Mouse (Mus musculus) MEL (cell line): ENCODE measurements around the gene Palld. TPM values are rescaled to one million over a fixed set of nuclear protein-coding genes. Genes with fewer than 3 reads are reported as not detected.

Experiments used
- DNase-seq: peaks from one replicate; pipeline ENCODE4 v3.0.0; 2011; ENCODE audit warnings: low read depth, low spot score
- H3K27ac ChIP-seq: 2 replicates; pipeline ENCODE4 v1.5.1; 2012; ENCODE audit warnings: low read depth, mild to moderate bottlenecking, control low read depth, low read length, moderate library complexity; ENCODE audit not compliant: control insufficient read depth
- H3K27me3 ChIP-seq, 2 experiments: fragments of 150-350 bp in 1 of 2; sonication (generic) in 1 of 2; 2 replicates each; pipeline ENCODE4 v1.6.1; 2012; ENCODE audit warnings: low read length in 2 of 2, mild to moderate bottlenecking in 2 of 2, improper control_type of control experiment in 1 of 2, moderate library complexity in 1 of 2; ENCODE audit not compliant: insufficient read depth in 2 of 2, control insufficient read depth in 1 of 2
- H3K36me3 ChIP-seq, 2 experiments: 2 replicates each; pipeline ENCODE4 v1.6.1; 2012 to 2014; ENCODE audit warnings: low read length in 2 of 2, improper control_type of control experiment in 1 of 2, inconsistent platforms in 1 of 2, mild to moderate bottlenecking in 1 of 2; ENCODE audit not compliant: insufficient read depth in 2 of 2, control insufficient read depth in 1 of 2
- H3K4me1 ChIP-seq, 2 experiments: fragments of 150-350 bp in 1 of 2; sonication (generic) in 1 of 2; 2 replicates each; pipeline ENCODE4 v1.6.1; 2012; ENCODE audit warnings: low read length in 2 of 2, improper control_type of control experiment in 1 of 2, mild to moderate bottlenecking in 1 of 2; ENCODE audit not compliant: insufficient read depth in 2 of 2, control insufficient read depth in 1 of 2
- H3K4me3 ChIP-seq, 2 experiments: fragments of 150-350 bp in 1 of 2; sonication (generic) in 1 of 2; 2 replicates each; pipeline ENCODE4 v1.5.1; 2012; ENCODE audit warnings: low read depth in 2 of 2, low read length in 2 of 2, mild to moderate bottlenecking in 2 of 2, moderate library complexity in 2 of 2, control low read depth in 1 of 2, improper control_type of control experiment in 1 of 2; ENCODE audit not compliant: control insufficient read depth in 1 of 2, insufficient read depth in 1 of 2
- H3K79me2 ChIP-seq: 2 replicates; pipeline ENCODE4 v1.6.1; 2012; ENCODE audit warnings: mild to moderate bottlenecking, low read length, moderate library complexity; ENCODE audit not compliant: control insufficient read depth, poor library complexity, insufficient read depth
- H3K9ac ChIP-seq: 2 replicates; pipeline ENCODE4 v1.6.1; 2012; ENCODE audit warnings: low read depth, mild to moderate bottlenecking, control low read depth, low read length, moderate library complexity; ENCODE audit not compliant: control insufficient read depth, poor library complexity, severe bottlenecking
- H3K9me3 ChIP-seq: fragments of 150-350 bp; sonication (generic); replicated peaks from 2 replicates; pipeline ENCODE4 v1.6.1; 2012; ENCODE audit warnings: mild to moderate bottlenecking, low read length, improper control_type of control experiment, moderate library complexity; ENCODE audit not compliant: insufficient read depth
- CHD2 ChIP-seq: IDR thresholded peaks from 2 replicates; pipeline ENCODE4 v1.6.1; 2011; ENCODE audit warnings: low read length, improper control_type of control experiment
- E2F4 ChIP-seq: IDR thresholded peaks from 2 replicates; pipeline ENCODE4 v1.6.1; 2011; ENCODE audit warnings: low read depth, low read length, improper control_type of control experiment, borderline replicate concordance
- ETS1 ChIP-seq: IDR thresholded peaks from 2 replicates; pipeline ENCODE4 v1.6.1; 2012; ENCODE audit warnings: low read depth, mild to moderate bottlenecking, inconsistent platforms, low read length, improper control_type of control experiment, moderate library complexity
- GABPA ChIP-seq: IDR thresholded peaks from 2 replicates; pipeline ENCODE4 v1.6.1; 2012; ENCODE audit warnings: low read depth, mild to moderate bottlenecking, inconsistent platforms, low read length, improper control_type of control experiment, moderate library complexity
- GATA1 ChIP-seq: IDR thresholded peaks from 2 replicates; pipeline ENCODE4 v1.6.1; 2011; ENCODE audit warnings: low read depth, low read length, improper control_type of control experiment
- JUND ChIP-seq: IDR thresholded peaks from 2 replicates; pipeline ENCODE4 v1.6.1; 2011; ENCODE audit warnings: low read depth, mild to moderate bottlenecking, improper control_type of control experiment, low read length
- MAFK ChIP-seq: IDR thresholded peaks from 2 replicates; pipeline ENCODE4 v1.6.1; 2011; ENCODE audit warnings: low read depth, mild to moderate bottlenecking, low read length, improper control_type of control experiment, borderline replicate concordance
- MAX ChIP-seq: IDR thresholded peaks from 2 replicates; pipeline ENCODE4 v1.6.1; 2011; ENCODE audit warnings: low read length, improper control_type of control experiment
- MAZ ChIP-seq: IDR thresholded peaks from 2 replicates; pipeline ENCODE4 v1.6.1; 2012; ENCODE audit warnings: low read depth, mild to moderate bottlenecking, inconsistent platforms, low read length, improper control_type of control experiment
- MEF2A ChIP-seq: IDR thresholded peaks from 2 replicates; pipeline ENCODE4 v1.6.1; 2014; ENCODE audit warnings: low read depth, mild to moderate bottlenecking, inconsistent platforms, low read length, improper control_type of control experiment; ENCODE audit not compliant: poor library complexity, insufficient replicate concordance, severe bottlenecking; ENCODE audit errors: extremely low read depth
- MXI1 ChIP-seq: IDR thresholded peaks from 2 replicates; pipeline ENCODE4 v1.6.1; 2011; ENCODE audit warnings: mild to moderate bottlenecking, low read depth, low read length, improper control_type of control experiment
- MYB ChIP-seq: IDR thresholded peaks from 2 replicates; pipeline ENCODE4 v1.6.1; 2011; ENCODE audit warnings: mild to moderate bottlenecking, low read depth, low read length, improper control_type of control experiment
- MYC ChIP-seq: IDR thresholded peaks from 2 replicates; pipeline ENCODE4 v1.6.1; 2011; ENCODE audit warnings: low read depth, mild to moderate bottlenecking, low read length, improper control_type of control experiment, moderate library complexity
- NELFE ChIP-seq: IDR thresholded peaks from 2 replicates; pipeline ENCODE4 v1.6.1; 2011; ENCODE audit warnings: low read depth, low read length, improper control_type of control experiment
- NRF1 ChIP-seq: IDR thresholded peaks from 2 replicates; pipeline ENCODE4 v1.6.1; 2014; ENCODE audit warnings: low read depth, mild to moderate bottlenecking, inconsistent platforms, low read length, improper control_type of control experiment, moderate library complexity; ENCODE audit not compliant: poor library complexity, insufficient read depth, severe bottlenecking
- RAD21 ChIP-seq: IDR thresholded peaks from 2 replicates; pipeline ENCODE4 v1.6.1; 2011; ENCODE audit warnings: mild to moderate bottlenecking, low read depth, low read length, improper control_type of control experiment
- SIN3A ChIP-seq: IDR thresholded peaks from 2 replicates; pipeline ENCODE4 v1.6.1; 2012; ENCODE audit warnings: low read length, improper control_type of control experiment, inconsistent platforms
- SMC3 ChIP-seq: IDR thresholded peaks from 2 replicates; pipeline ENCODE4 v1.6.1; 2011; ENCODE audit warnings: low read depth, low read length, improper control_type of control experiment
- TAL1 ChIP-seq: IDR thresholded peaks from 2 replicates; pipeline ENCODE4 v1.6.1; 2012; ENCODE audit warnings: mild to moderate bottlenecking, inconsistent platforms, low read length, moderate library complexity, mixed read lengths
- UBTF ChIP-seq: IDR thresholded peaks from 2 replicates; pipeline ENCODE4 v1.6.1; 2012; ENCODE audit warnings: low read depth, mild to moderate bottlenecking, inconsistent platforms, low read length, improper control_type of control experiment, moderate library complexity, borderline replicate concordance; ENCODE audit not compliant: insufficient read depth
- USF1 ChIP-seq: IDR thresholded peaks from 2 replicates; pipeline ENCODE4 v1.6.1; 2014; ENCODE audit warnings: low read depth, mild to moderate bottlenecking, inconsistent platforms, low read length, improper control_type of control experiment, moderate library complexity
- ZC3H11A ChIP-seq: IDR thresholded peaks from 2 replicates; pipeline ENCODE4 v1.6.1; 2012; ENCODE audit warnings: low read depth, mild to moderate bottlenecking, inconsistent platforms, low read length, improper control_type of control experiment
- ZMIZ1 ChIP-seq: IDR thresholded peaks from 2 replicates; pipeline ENCODE4 v1.6.1; 2012; ENCODE audit warnings: low read depth, mild to moderate bottlenecking, inconsistent platforms, low read length, improper control_type of control experiment, moderate library complexity
- polyA plus RNA-seq, 2 experiments: library from polyadenylated mRNA; stranded (reverse) in 1 of 2; unstranded in 1 of 2; fragments of >175 nt in 1 of 2; fragments of >200 nt in 1 of 2; gene quantifications; 2 replicates each; pipeline versions ENCODE4 v1.2.1 to v1.2.4; 2012; ENCODE audit warnings: low replicate concordance in 2 of 2, low read depth in 1 of 2; ENCODE audit not compliant: insufficient read length in 2 of 2, insufficient read depth in 1 of 2, missing spikeins in 1 of 2
- total RNA-seq: library from RNA; depleted of rRNA; stranded (reverse); fragments of 300-350 nt; gene quantifications from 2 replicates; pipeline ENCODE4 v1.2.3, GENCODE M21; 2012

Palld gene
- total and polyA plus RNA-seq, 3 experiments = 0.23 to 1.9 TPM; not detected in 1

GRCm38 (mm10) chr8:61913957-61914356, 11.5 kb upstream of the Palld start:
- H3K9ac ChIP-seq = no peak overlapping the region
- TF ChIP-seq MAZ (no peak), UBTF (no peak), ZC3H11A (no peak), NELFE (no peak), USF1 (no peak), MEF2A (no peak), E2F4 (no peak), MYC (no peak), GABPA (no peak), ETS1 (no peak), MAFK (no peak), SMC3 (no peak), NRF1 (no peak)
- H3K27me3 ChIP-seq = no peaks in the 10 kb centered on the region; a peak in 1 of 4 replicates
- H3K79me2 ChIP-seq = no peaks in the 10 kb centered on the region
- H3K4me1 ChIP-seq = no peaks in the 10 kb centered on the region
- no peaks in the 10 kb centered on the region for H3K36me3 ChIP-seq
- no peak overlapping the region for H3K4me3 ChIP-seq
- H3K27ac ChIP-seq = no peak overlapping the region
- DNase-seq = no peak
- no peaks in the 10 kb centered on the region for H3K9me3 ChIP-seq

GRCm38 (mm10) chr8:61912817-61913216, 10.3 kb upstream of the Palld start:
- Histone ChIP-seq H3K27me3 (no peaks in the 10 kb centered on the region; a peak in 1 of 4 replicates), H3K9ac (no peak overlapping the region)

More at GRCm38 (mm10) chr8:61912817-61913216, 10.3 kb upstream of the Palld start:
- no peak for TF ChIP-seq CHD2
- TF ChIP-seq MYB = no peak
- TF ChIP-seq ETS1 = no peak
- TF ChIP-seq SIN3A = no peak
- TF ChIP-seq RAD21 = no peak
- TF ChIP-seq ZMIZ1 = no peak
- TF ChIP-seq MAX = no peak
- TF ChIP-seq TAL1 = no peak
- TF ChIP-seq MAFK = no peak
- no peak for TF ChIP-seq MAZ
- TF ChIP-seq JUND = no peak
- TF ChIP-seq NELFE = no peak
- TF ChIP-seq SMC3 = no peak
- no peak for TF ChIP-seq GATA1
- TF ChIP-seq MXI1 = no peak
- no peaks in the 10 kb centered on the region for H3K9me3 ChIP-seq
- no peaks in the 10 kb centered on the region for H3K79me2 ChIP-seq
- no peaks in the 10 kb centered on the region for H3K36me3 ChIP-seq
- H3K27ac ChIP-seq = no peak overlapping the region
- DNase-seq = no peak
- no peak overlapping the region for H3K4me3 ChIP-seq
- H3K4me1 ChIP-seq = no peaks in the 10 kb centered on the region
